Mouse (Mus musculus): ENCODE measurements around the gene Zbtb16. TPM values are rescaled to one million over a fixed set of nuclear protein-coding genes. Genes with fewer than 3 reads are reported as not detected.

Gene Zbtb16
- polyA plus RNA-seq, 1 experiment from 2014 or later = 11.3 TPM

DNA sequence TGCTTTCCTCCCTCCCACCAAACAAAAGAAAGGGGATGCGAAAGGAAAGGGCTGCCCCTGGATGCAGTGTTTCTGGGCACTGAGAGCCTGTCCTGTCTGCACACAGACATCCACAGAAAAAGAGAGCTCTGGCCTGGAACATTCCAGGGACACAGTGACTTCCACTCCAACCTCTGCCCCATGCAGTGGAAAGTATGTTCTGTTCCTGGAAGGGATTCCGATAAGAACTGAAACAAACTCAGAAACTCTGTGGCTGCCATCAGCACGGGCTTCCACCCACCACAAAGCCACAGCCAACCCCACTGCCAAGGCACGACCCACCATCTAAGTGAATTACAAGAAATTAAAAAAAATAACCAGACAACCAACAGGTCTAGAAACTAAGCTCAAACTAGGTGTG lies 52.7 kb downstream of the Zbtb16 start:
- H3K4me3 ChIP-seq = no peak overlapping the region
- 56% methylated on average over 4 of the region's 4 CpGs for WGBS
- no peaks in the 10 kb centered on the region for H3K27me3 ChIP-seq
- H3K9ac ChIP-seq (replicated peaks) = no peak overlapping the region
- H3K36me3 ChIP-seq = no peaks in the 10 kb centered on the region
- H3K4me1 ChIP-seq = peaks cover 16% of the 10 kb centered on the region
- no peaks in the 10 kb centered on the region for H3K9me3 ChIP-seq
- no peak overlapping the region for H3K27ac ChIP-seq (replicated peaks)
- no peak for ATAC-seq (ENCODE audit: low FRiP score, low read depth)
- no peak overlapping the region for H3K4me2 ChIP-seq (replicated peaks)

DNA sequence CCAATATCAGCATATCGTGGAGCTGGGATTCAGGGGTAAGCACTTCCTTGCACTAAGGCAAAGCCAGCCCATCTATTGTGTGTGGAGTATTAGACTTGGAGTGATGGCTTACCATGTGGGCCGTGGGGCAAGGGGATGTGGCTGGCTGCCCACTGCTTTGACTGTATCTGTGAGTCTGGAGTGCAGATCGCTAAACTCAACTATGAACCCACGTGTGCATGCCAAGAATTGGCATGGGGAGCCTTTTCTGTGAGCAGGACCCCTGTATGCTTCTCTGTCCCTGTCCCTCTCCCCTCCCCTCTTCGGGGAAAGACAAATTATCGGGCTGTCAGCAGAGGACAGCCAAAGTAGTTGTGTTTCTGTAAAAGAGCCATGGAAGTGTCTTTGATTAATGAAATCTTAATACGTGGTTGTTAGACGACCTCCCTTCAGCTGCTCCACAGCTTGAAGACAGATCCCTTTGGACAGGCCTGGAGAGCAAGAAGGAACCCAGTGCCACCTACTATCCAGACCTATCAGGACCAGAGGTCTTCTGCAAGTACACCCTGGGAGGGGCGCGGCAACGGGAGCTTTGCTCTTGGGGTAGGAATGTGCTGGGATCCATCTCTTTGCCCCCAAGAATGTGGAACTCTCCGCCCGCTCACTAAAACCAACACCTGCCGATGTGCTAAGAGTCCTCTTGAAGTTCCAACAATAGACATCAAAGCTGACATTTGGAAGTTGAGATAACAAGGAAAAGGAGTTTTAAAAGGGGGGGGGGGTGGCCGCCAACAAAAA lies 53.5 kb downstream of the Zbtb16 start:
- H3K4me2 ChIP-seq (replicated peaks) = no peak overlapping the region
- H3K4me1 ChIP-seq = peaks cover 16% of the 10 kb centered on the region
- H3K27me3 ChIP-seq = no peaks in the 10 kb centered on the region
- ATAC-seq (ENCODE audit: low FRiP score, low read depth) = no peak
- 54% methylated on average over 15 of the region's 15 CpGs for WGBS
- H3K36me3 ChIP-seq = no peaks in the 10 kb centered on the region
- H3K4me3 ChIP-seq = no peak overlapping the region
- no peak overlapping the region for H3K9ac ChIP-seq (replicated peaks)
- no peaks in the 10 kb centered on the region for H3K9me3 ChIP-seq
- H3K27ac ChIP-seq (replicated peaks) = no peak overlapping the region

DNA sequence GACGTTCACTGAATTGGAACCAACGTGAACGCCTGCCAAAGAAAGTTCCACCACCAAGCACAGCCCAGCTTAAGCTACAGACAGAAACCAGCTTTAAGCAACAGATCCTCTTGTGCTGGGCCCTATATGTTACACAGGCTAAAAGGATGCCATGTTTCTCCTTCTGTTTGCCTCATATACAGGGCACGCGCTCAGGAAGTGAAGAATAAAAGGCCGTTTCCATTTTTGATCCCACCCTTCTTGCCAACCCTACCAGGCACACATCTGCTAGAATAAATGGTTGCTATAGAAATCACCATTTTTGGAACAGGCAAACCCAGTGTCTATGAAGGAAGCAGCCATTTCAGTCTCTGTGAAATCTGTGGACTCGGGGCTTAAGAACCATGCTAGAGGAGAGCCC lies 59.8 kb downstream of the Zbtb16 start:
- H3K36me3 ChIP-seq = no peaks in the 10 kb centered on the region
- H3K4me1 ChIP-seq = peaks cover 4% of the 10 kb centered on the region; the same call in 1 of the 2 replicates
- H3K4me2 ChIP-seq (replicated peaks) = no peak overlapping the region
- no peak overlapping the region for H3K9ac ChIP-seq (replicated peaks)
- no peak overlapping the region for H3K27ac ChIP-seq (replicated peaks)
- no peak overlapping the region for H3K4me3 ChIP-seq
- WGBS = 91% methylated on average over 7 of the region's 7 CpGs
- no peaks in the 10 kb centered on the region for H3K27me3 ChIP-seq
- ATAC-seq (ENCODE audit: low FRiP score, low read depth) = no peak
- no peaks in the 10 kb centered on the region for H3K9me3 ChIP-seq

DNA sequence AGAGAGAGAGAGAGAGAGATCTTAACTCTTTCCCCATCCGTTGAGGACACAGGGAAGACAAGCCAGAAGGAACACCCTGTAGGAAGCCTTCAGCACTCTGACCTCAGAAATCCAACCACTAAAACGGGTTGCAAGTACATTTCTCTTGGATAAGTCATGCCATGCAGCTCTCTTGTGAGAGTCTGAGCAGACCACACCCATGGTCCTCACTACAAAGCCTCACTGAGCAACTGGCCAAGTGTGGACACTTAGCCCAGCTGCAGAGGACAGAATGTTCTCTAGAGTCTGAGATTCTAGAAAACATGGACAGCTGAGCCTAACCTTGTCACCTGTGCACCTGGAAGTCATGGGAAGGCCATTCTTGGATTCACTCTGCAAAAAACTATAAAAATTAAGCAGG lies 60.5 kb downstream of the Zbtb16 start:
- Histone ChIP-seq H3K27ac (replicated peaks) (no peak overlapping the region), H3K9ac (replicated peaks) (no peak overlapping the region), H3K4me2 (replicated peaks) (no peak overlapping the region), H3K27me3 (no peaks in the 10 kb centered on the region), H3K4me3 (no peak overlapping the region), H3K9me3 (no peaks in the 10 kb centered on the region), H3K36me3 (no peaks in the 10 kb centered on the region), H3K4me1 (peaks cover 4% of the 10 kb centered on the region; the same call in 1 of the 2 replicates)
- no peak for ATAC-seq (ENCODE audit: low FRiP score, low read depth)
- 76% methylated on average over 2 of the region's 2 CpGs for WGBS

DNA sequence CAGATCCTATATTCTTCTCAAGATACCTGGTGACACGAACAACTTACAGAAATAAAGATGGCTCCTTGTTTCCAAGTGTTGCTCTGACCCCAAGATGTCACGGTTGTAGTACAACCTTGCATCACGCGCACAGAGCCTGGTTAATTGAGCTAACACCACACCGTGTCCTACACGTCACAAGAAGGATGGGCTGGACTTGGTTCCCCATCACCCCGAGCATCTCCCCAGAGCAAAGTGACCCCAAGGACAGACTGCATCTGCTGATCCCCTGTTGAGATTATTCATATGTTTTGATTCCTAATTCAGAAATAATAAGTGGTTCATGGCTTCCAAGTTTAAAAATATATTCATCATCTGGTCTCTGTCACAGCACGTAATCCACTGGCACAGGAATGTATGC lies 62.3 kb downstream of the Zbtb16 start:
- Histone ChIP-seq H3K9ac (replicated peaks) (no peak overlapping the region), H3K27me3 (no peaks in the 10 kb centered on the region), H3K4me3 (no peak overlapping the region), H3K27ac (replicated peaks) (no peak overlapping the region), H3K36me3 (no peaks in the 10 kb centered on the region), H3K4me1 (no peaks in the 10 kb centered on the region), H3K4me2 (replicated peaks) (no peak overlapping the region), H3K9me3 (no peaks in the 10 kb centered on the region)
- ATAC-seq (ENCODE audit: low FRiP score, low read depth) = no peak
- 96% methylated on average over 8 of the region's 8 CpGs for WGBS

DNA sequence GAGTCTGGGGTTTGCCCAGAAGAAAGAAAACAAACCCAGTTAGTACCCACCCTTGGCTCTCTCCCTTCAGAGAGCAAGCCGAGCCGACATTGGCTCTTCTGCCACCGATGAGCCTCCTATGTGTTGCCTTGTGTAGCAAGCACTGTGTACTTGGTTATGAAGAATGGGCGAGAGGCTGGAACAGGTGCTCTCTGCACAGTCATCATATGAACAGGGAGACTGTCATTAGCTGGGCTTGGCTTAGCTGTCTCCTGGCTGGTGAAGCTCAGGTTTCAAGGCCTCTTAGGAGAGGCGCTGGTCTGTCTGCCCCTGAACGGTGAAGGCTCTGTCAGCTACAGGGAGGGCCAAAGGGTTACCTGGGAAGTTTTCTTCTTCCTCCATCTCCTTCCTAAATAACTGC lies 62.9 kb downstream of the Zbtb16 start:
- 90% methylated on average over 6 of the region's 6 CpGs for WGBS
- Histone ChIP-seq H3K4me2 (replicated peaks) (no peak overlapping the region), H3K9me3 (no peaks in the 10 kb centered on the region), H3K27ac (replicated peaks) (no peak overlapping the region), H3K4me1 (no peaks in the 10 kb centered on the region), H3K9ac (replicated peaks) (no peak overlapping the region), H3K27me3 (no peaks in the 10 kb centered on the region), H3K36me3 (no peaks in the 10 kb centered on the region), H3K4me3 (no peak overlapping the region)
- ATAC-seq (ENCODE audit: low FRiP score, low read depth) = no peak

DNA sequence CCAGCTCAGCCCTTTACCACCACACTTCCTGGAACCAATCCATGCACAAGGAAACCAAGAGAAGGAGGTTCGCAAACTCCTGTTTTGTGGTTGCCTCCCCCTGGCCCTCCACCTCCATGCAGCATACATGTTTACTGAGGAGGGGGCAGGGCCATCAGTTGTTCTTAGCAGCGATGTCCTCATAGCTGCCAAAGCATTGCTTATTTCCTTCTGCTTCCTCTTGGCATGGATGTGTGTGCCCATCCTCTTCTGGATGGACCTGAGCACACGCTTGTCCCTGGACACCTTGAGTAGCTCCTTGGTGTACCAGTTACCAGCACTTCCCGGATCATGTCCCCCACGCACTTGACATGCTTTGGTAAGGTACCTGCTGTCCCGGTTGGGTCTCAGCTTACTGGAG lies 64.5 kb downstream of the Zbtb16 start:
- H3K4me3 ChIP-seq = no peak overlapping the region
- no peak overlapping the region for H3K27ac ChIP-seq (replicated peaks)
- 93% methylated on average over 6 of the region's 6 CpGs for WGBS
- no peak for ATAC-seq (ENCODE audit: low FRiP score, low read depth)
- no peaks in the 10 kb centered on the region for H3K36me3 ChIP-seq
- H3K9me3 ChIP-seq = no peaks in the 10 kb centered on the region
- no peak overlapping the region for H3K4me2 ChIP-seq (replicated peaks)
- no peak overlapping the region for H3K9ac ChIP-seq (replicated peaks)
- H3K27me3 ChIP-seq = no peaks in the 10 kb centered on the region
- no peaks in the 10 kb centered on the region for H3K4me1 ChIP-seq

DNA sequence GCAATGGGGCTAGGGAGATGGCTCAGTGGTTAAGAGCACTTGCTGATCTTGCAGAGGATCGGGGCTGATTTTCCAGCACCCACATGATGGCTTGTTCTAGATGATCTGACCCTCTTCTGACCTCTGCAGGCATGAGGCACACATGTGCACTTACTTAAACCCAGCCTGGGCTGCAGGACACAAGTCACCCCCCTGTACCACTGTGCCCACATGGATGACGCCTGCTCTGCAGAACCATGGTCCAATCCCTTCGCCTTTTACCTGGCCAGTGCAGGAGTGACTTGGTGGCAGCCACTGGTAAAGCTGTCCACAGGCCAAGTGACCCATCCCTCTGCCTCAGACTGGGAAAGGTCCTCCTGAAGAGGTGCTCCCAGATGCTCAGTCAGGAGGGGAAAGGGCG lies 67.1 kb downstream of the Zbtb16 start:
- ATAC-seq (ENCODE audit: low FRiP score, low read depth) = no peak
- no peak overlapping the region for H3K4me2 ChIP-seq (replicated peaks)
- WGBS = 87% methylated on average over 4 of the region's 4 CpGs

DNA sequence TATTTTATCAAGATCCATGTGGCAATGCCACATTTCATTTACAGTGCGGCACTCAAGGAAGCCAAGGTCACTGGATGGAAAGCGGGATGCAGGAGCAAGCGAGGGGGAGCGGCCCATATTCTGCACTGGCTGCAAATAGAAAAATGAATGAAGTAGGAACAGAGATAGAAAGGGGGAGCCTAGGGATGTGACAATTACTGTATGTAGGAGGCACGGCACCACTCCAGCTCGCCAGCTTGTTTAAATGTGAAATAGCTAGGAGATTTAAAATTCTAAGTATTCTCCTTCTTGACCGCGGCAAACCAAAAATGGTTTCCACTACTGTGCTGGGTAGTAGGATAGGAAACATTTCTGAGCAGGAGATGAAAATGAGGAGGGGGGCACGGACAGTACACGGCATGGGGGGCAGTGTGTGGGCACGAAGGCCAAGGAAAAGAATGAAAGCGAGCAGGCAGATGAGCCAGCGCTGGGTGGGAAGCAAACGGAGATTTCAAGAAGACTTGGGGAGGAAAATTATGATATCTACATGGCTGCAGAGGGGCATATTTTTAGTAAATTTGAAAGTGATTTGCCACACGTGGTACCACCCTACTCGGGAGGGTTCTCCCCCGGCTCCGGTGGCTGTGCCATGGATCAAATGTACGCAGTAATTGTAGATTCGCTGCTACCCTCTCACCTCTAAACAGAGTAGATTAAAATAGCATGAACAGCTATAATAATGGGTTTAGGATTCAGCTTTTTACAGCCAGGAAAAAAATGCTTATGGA lies 68.2 kb downstream of the Zbtb16 start:
- H3K4me3 ChIP-seq = no peak overlapping the region
- no peak overlapping the region for H3K4me2 ChIP-seq (replicated peaks)
- H3K4me1 ChIP-seq = 0 out of 2 replicates have a peak, but pooled peaks cover 3% of the 10 kb centered on the region
- WGBS = 89% methylated on average over 20 of the region's 20 CpGs
- no peak overlapping the region for H3K27ac ChIP-seq (replicated peaks)
- no peaks in the 10 kb centered on the region for H3K9me3 ChIP-seq
- no peaks in the 10 kb centered on the region for H3K27me3 ChIP-seq
- H3K9ac ChIP-seq (replicated peaks) = no peak overlapping the region
- no peaks in the 10 kb centered on the region for H3K36me3 ChIP-seq
- ATAC-seq (ENCODE audit: low FRiP score, low read depth) = no peak

More for the DNA sequence above, 67.1 kb downstream of the Zbtb16 start:
- no peaks in the 10 kb centered on the region for H3K27me3 ChIP-seq
- no peak overlapping the region for H3K27ac ChIP-seq (replicated peaks)
- no peaks in the 10 kb centered on the region for H3K9me3 ChIP-seq
- H3K36me3 ChIP-seq = no peaks in the 10 kb centered on the region
- 0 out of 2 replicates have a peak, but pooled peaks cover 3% of the 10 kb centered on the region for H3K4me1 ChIP-seq
- H3K4me3 ChIP-seq = no peak overlapping the region
- H3K9ac ChIP-seq (replicated peaks) = no peak overlapping the region

DNA sequence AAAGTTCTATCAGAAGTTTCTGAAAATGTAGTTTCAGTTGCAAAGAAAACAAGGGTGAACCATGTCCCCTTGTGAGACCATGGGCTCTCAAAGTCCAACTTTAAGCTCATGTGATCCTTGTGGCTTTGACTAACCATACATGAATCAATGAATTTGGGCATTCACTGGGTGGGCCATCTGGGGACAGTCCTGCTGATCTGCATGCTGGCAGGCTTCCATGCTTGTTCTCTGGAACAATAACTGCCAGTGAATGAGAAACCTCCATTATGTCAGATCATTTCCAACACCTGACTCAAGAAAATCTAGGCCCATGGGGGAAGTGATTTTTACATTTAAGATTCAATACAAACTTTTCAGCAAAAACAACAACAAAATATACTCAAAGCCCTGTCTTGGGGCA lies 70.1 kb downstream of the Zbtb16 start:
- ATAC-seq (ENCODE audit: low FRiP score, low read depth) = no peak
- H3K9me3 ChIP-seq = no peaks in the 10 kb centered on the region
- no peak overlapping the region for H3K4me3 ChIP-seq
- no peaks in the 10 kb centered on the region for H3K27me3 ChIP-seq
- no peak overlapping the region for H3K4me2 ChIP-seq (replicated peaks)
- no peaks in the 10 kb centered on the region for H3K36me3 ChIP-seq
- H3K9ac ChIP-seq (replicated peaks) = no peak overlapping the region
- no peak overlapping the region for H3K27ac ChIP-seq (replicated peaks)
- H3K4me1 ChIP-seq = peaks cover 11% of the 10 kb centered on the region

DNA sequence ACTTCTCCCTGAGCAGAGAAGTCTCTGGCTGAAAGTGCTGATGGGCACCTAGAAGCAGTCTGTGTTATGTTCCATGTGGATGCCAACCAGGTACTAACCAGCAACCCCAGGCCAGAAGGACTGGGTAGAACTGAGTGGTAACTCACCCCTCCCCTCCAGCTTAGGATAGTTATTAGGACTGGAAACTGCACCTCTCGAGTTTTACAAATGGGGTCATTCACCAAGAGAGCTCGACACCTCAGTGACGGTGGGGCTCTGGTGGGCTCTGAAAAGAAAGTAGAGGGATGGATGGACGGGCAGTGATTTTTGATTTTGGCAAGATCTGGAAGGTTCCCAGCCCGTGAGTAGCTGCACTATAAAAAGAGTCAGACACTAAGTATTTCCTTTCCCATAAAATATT lies 71.7 kb downstream of the Zbtb16 start:
- Histone ChIP-seq H3K9me3 (no peaks in the 10 kb centered on the region), H3K36me3 (no peaks in the 10 kb centered on the region), H3K4me1 (peaks cover 22% of the 10 kb centered on the region), H3K27ac (replicated peaks) (no peak overlapping the region), H3K9ac (replicated peaks) (no peak overlapping the region), H3K4me2 (replicated peaks) (no peak overlapping the region), H3K27me3 (no peaks in the 10 kb centered on the region), H3K4me3 (no peak overlapping the region)
- WGBS = 84% methylated on average over 5 of the region's 5 CpGs
- no peak for ATAC-seq (ENCODE audit: low FRiP score, low read depth)

DNA sequence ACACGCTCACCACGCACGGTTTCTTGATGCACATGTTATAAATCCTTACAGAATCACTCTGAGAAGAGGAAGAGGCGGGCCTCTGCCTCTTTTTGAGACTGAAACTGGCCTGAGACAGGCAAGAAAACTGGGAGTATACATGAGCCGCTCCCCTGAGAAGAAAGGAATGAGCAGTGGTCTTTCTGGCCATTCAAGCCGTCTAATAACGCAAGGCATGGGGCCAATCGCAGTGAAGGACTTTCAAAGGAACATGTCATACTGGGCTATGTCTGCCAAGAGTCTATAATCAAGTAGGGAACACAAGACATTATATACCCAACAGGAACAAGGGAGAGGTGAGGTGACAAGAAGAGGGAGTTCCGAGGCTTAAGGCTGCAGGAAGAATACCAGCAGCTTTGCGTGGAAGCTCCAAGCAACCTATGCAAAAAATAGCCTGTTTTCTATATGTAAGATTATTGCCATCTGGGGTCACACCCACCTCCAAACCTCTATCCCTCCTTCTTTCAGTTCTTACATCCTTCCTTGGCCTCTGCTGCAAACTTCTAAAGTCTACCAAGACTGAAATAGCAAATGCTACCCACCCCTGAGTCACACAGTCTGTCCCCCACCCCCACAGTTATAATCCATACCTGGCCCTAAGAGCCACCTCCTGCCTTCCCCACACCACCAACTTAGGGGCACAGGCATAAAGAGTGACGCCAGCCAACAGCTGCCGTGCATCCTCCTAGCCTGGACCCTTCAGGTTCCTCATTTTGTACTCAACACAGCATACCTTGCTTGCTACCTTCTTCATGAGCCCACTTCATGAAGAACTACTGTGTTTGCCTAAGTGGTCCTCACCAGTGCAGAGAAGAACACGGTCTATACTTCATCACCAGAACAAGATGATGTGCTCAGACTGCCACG lies 74.0 kb downstream of the Zbtb16 start:
- Histone ChIP-seq H3K4me3 (no peak overlapping the region), H3K36me3 (no peaks in the 10 kb centered on the region), H3K4me1 (peaks cover 33% of the 10 kb centered on the region), H3K27me3 (no peaks in the 10 kb centered on the region), H3K9me3 (no peaks in the 10 kb centered on the region), H3K4me2 (replicated peaks) (no peak overlapping the region), H3K9ac (replicated peaks) (no peak overlapping the region), H3K27ac (replicated peaks) (no peak overlapping the region)
- ATAC-seq (ENCODE audit: low FRiP score, low read depth) = no peak
- WGBS = 90% methylated on average over 14 of the region's 14 CpGs

All from midbrain, embryonic 12.5 days (tissue).